Mouse (Mus musculus): ENCODE measurements around the gene Tbx18.

- TF ChIP-seq CTCF (IDR thresholded peaks at IDR 0.05; ENCODE audit: extremely low read depth, insufficient read depth, low read length) (no peak), POLR2A (IDR thresholded peaks at IDR 0.05; ENCODE audit: extremely low read depth, insufficient read depth, low read length) (no peak)
These were observed 24.6 kb upstream of the Tbx18 start for GRCm38 (mm10) chr9:87755621-87756020.
